Mouse (Mus musculus) T-helper 17 cell (primary cell): Measurements from ENCODE around the gene Rnf141.

Source experiments
- in situ Hi-C, 2 experiments: fragments of 300-600 bp; cut with MboI, MseI; formaldehyde crosslinking; loops; 1 replicate in 1 of 2; 2 replicates in 1 of 2; pipeline ENCODE4 v1.15.1; 2025; ENCODE audit warnings: high pct_unique_total_duplicates in 2 of 2

Gene Rnf141

DNA sequence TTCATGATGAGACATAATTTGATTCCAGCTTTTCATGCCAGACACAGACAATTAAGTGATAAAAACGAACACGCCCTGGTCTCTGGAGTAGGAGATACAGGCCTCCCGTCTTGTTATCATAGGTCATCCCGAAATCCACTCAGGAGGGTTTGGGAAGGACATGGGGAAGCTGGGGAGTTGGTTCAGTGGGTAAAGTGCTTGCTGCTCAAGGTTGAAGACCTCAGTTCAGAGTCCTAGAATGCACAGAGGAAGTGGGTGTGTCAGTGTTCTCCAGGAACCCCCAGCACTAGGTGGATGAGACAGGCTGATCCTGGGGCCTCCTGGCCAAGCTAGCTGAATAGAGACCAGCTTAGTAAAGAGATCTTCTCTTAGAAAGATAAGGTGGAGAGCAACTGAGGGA, 73.3 kb downstream of the Rnf141 start:
- in situ Hi-C loops: no loop called here

DNA sequence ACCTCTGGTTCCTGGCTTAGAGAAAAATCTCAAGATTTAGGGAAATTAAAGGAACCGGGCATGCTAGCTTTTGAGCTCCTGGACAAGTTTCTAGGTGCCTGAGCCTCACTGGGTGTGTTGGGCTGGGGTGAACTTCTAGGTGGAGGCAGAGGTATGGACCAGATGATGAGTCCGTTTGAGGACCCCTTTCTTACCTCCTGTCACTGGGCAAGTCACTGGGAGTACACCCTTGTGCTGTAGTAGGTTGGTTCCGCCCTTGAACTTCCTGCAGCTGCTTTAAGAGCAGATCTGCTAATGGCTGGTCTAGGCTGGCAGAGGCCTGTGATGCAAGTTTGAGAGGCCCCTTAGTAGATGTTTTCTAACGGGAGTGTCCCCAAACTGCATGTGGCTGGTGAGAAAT, 75.2 kb downstream of the Rnf141 start:
- in situ Hi-C loops: no loop called here

DNA sequence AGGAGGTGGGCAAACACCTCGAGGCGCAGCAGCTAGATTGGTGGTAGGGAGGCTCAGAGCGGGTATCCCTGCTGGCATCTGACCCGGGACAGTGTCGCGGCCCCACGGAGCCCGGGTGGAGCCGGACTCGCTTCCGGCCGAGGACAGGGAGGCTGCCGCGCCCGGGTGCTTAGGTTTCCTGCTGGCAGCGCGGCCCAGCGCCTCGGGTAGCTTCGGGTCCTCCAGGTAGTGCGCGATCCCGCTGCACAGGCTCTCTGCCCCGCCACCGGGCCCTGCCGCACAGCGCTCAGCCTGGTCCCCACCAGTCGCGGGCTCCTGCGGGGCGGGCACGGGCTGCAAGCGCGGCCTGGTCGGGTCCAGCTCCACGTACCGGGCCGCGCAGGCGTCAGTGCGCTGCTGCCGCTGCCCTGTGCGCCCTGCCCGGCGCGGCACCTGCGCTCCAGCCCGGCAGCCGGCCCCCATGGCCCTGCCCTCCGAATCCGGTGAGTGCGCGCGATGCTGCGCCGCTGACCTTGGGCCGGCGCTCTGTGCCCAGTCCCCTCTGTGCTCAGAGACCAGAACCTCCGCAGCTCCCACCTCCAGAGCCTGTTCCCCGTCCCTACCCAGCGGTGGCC, 75.7 kb downstream of the Rnf141 start:
- in situ Hi-C loops: no loop called here

DNA sequence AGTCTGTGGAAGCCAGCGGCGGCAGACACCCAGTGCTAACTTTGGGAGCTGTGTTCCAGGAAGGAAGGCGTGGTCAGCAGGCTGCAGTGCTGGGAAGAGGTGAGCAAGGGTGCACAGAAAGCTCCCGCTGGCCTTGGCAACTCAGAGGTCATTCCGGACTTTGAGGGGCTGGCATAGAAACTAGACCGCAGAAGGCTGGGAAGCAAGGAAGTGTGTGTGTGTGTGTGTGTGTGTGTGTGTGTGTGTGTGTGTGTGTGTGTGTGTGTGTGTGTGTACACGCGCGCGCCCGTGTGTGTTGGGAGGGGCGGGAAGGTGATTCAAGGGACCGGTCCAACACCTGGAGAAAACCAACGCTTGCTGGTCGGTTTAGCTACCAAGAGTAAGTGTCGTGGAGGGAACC, 76.3 kb downstream of the Rnf141 start, which contains the start of gene Ampd3:
Gene Ampd3 (plus strand): TSS at position 206 of the 400 bp plus-strand sequence.
- in situ Hi-C loops: no loop called here

DNA sequence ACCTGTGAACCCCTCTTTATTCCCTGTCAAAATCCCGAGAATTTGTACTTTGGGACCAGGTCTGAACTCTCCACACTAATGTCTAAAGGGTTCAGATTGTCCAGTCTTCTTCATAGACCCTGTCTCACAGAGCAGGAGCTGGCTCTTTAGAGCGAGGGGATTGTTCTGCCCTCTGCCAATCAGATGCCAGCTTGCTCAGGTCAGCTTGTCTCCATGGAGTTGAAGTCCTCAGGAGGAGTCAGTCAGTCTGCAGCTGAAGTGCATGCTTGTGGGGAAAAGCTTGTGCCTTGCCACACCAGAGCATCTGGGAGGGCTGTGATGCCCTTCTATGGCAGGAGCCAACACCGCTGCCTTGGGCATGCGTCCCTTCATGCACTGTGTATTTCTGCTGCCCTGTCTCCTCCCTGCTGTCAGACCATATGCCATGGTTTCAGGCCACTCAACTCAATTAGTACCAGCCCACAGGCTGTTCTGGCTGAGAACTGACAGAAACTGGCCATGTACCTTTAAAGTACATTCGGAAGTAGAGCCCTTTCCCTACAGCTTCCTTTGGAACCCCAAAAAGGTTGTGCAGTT, 81.6 kb downstream of the Rnf141 start:
- in situ Hi-C loops: no loop called here

DNA sequence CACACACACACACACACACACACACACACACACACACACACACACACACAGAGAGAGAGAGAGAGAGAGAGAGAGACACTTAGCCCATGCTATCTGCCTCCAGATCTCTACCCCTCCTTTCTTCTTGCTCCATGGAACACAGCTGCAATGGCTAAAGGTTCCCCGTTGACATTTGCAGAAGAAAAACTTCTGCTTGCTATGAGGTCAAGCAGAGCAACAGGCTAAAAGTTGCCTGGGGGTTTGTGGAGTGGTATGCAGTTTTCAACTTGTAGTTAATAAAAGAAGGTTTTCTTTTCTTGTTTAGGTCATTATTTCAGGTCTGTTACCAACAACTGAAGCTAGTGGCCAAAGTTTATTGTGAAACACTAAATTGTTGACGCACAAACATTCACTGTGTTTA, 87.8 kb downstream of the Rnf141 start:
- in situ Hi-C loops: no loop called here

DNA sequence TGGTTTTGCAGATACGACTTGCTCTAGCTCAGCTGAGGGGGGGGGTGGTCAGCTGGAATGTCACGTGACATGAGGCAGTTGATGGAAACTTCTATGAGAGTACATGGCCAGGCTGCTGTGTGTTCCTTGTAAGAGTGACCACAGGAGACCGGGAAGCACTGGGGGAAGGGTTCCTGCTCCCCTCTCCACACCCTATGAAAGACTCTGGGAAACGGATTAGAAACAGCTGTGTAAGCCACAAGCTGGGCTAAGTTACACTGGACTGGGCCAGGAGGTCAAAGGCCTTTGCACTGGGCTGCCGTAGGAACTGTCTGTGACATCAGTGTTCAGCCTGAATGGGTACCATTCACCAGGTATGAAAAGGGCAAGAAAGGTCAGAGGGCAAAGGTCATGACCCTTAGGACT, 90.3 kb downstream of the Rnf141 start:
- in situ Hi-C loops: no loop called here

DNA sequence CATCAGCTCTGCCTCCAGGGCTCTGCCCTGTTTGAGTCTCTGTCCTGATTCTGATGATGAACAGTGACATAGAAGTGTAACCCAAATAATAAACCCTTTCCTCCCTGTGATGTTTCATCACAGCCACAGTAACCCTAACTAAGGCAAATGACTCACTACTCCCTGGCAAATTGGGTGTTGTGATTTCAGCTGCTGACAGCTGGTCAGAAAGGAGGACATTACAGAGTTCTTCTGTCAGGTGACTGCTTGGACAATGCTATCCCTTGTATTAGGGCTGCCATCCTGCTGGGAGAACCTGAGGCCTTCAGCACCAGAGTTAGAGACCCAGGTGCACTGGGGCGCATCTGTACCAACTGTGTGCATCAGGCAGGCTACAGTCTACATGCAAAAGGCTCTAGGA, 90.9 kb downstream of the Rnf141 start:
- in situ Hi-C loops: no loop called here

DNA sequence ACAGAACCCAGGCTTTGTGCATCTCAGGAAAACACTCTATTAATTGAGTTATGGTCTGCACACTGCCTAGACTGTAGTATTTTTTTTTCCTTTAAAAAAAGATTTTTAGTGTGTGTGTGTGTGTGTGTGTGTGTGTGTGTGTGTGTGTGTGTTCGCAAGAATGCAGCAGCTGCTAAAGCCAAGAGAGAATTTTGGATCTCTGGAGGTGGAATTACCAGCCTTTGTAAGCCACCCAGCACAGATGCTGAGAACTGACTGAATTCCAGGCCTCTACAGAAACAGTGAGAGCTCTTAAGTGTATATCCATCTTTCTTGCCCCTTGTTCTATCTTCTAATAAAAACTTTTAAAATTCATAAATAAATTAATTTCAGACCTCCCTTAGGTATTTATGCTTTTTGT, 92.6 kb downstream of the Rnf141 start:
- in situ Hi-C loops: no loop called here

DNA sequence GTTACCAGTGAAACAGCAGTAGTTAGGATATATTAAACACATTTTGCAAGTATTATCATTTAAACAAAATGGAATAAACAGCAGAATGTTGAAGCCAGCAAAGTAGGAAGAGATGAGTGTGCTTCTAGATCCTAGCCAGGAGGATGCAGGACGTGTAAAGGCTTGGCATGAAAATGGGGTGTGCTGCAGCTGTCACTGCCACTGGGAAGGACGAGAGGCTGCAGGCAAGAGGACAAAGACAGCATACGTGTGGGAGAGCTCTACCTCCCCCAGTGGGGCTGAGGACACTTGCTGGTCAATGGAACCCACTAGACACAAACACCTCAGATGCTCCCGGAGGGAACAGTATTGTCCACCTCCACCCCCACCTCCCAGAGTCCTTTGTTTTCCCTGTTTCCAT, 93.4 kb downstream of the Rnf141 start:
- in situ Hi-C loops: no loop called here
